Mouse (Mus musculus) Patski (cell line): ENCODE data around the gene Tmem104. TPM values are rescaled to one million over a fixed set of nuclear protein-coding genes. Genes with fewer than 3 reads are reported as not detected.

Experiments used
- ATAC-seq: fragments of 100-300 bp; one replicate; pipeline ENCODE4 v1.8.0; 2021
- CTCF ChIA-PET: fragments of 350-600 bp; sonication (Branson Sonifier 250); formaldehyde crosslinking; loops from one replicate; lab custom pipeline; 2022; ENCODE audit warnings: inconsistent platforms; lab: Charles Lee
- POLR2A ChIA-PET: fragments of 350-600 bp; sonication (Branson Sonifier 250); formaldehyde crosslinking; loops from one replicate; lab custom pipeline; 2022; ENCODE audit warnings: antibody characterized with exemption, inconsistent platforms; lab: Charles Lee
- DNase-seq: peaks from one replicate; pipeline ENCODE4 v3.0.0-alpha.2; 2011; ENCODE audit warnings: low read depth, low spot score
- H3K27me3 ChIP-seq: fragments of 371-371 bp; one replicate; pipeline ENCODE4 v1.5.1; 2021
- CTCF ChIP-seq: fragments of 100-300 bp; IDR thresholded peaks from one replicate; pipeline ENCODE4 v1.5.1; 2021
- in situ Hi-C: fragments of 300-500 bp; cut with MboI; formaldehyde crosslinking; loops from 3 replicates; pipeline ENCODE4 v1.11.1; 2018; ENCODE audit warnings: low pct_unique_long_range_greater_than_20kb, mixed read lengths
- polyA plus RNA-seq: library from polyadenylated mRNA; unstranded; gene quantifications from one replicate; pipeline ENCODE4 v1.2.3, GENCODE M21; 2021

Tmem104 gene
- polyA plus RNA-seq, 1 experiment from 2014 or later = 10.2 TPM

GRCm38 (mm10) chr11:115164976-115165374 lies 22.3 kb upstream of the Tmem104 start:
- ATAC-seq (peak; percentile 52), DNase-seq (no peak)
- ChIA-PET POLR2A (interaction anchor here (1.4 kb wide), 1 partner anchor 19 kb away, joined by 6 read pairs; no protein-coding TSS in a partner anchor), CTCF (interaction anchor here (1.7 to 6.3 kb wide), 2 partner anchors 14 to 19 kb away, joined by 4 to 74 read pairs; no protein-coding TSS in a partner anchor)
- no peaks in the 10 kb centered on the region for H3K27me3 ChIP-seq
- no peak for TF ChIP-seq CTCF
- in situ Hi-C loops = no loop called here

GRCm38 (mm10) chr11:115166776-115167175 lies 20.5 kb upstream of the Tmem104 start:
- in situ Hi-C loops = no loop called here
- POLR2A ChIA-PET = interaction anchor here (1.3 kb wide), 1 partner anchor 15 kb away, joined by 3 read pairs; no protein-coding TSS in a partner anchor
- TF ChIP-seq CTCF = no peak
- no peak for ATAC-seq
- DNase-seq = no peak
- no peaks in the 10 kb centered on the region for H3K27me3 ChIP-seq
- CTCF ChIA-PET = interaction anchor here (1.9 kb wide), 1 partner anchor 15 kb away, joined by 11 read pairs; no protein-coding TSS in a partner anchor

GRCm38 (mm10) chr11:115167631-115168249 lies 19.5 kb upstream of the Tmem104 start:
- in situ Hi-C loops = no loop called here
- H3K27me3 ChIP-seq = no peaks in the 10 kb centered on the region
- POLR2A ChIA-PET = interaction anchor here (1.3 kb wide), 1 partner anchor 14 kb away, joined by 3 read pairs; no protein-coding TSS in a partner anchor
- DNase-seq (no peak), ATAC-seq (no peak)
- CTCF ChIA-PET = interaction anchor here (1.9 kb wide), 1 partner anchor 14 kb away, joined by 11 read pairs; no protein-coding TSS in a partner anchor
- no peak for TF ChIP-seq CTCF

GRCm38 (mm10) chr11:115169430-115169829 lies 17.9 kb upstream of the Tmem104 start:
- TF ChIP-seq CTCF = no peak
- H3K27me3 ChIP-seq = no peaks in the 10 kb centered on the region
- in situ Hi-C loops = no loop called here
- ATAC-seq (no peak), DNase-seq (no peak)
- ChIA-PET CTCF (no interaction called here), POLR2A (no interaction called here)

- ChIA-PET CTCF (interaction anchor here (1.5 kb wide), 1 partner anchor 11 kb away, joined by 5 read pairs; no protein-coding TSS in a partner anchor), POLR2A (no interaction called here)
- no peak for DNase-seq
- in situ Hi-C loops = no loop called here
- H3K27me3 ChIP-seq = no peaks in the 10 kb centered on the region
- TF ChIP-seq CTCF = no peak
- ATAC-seq = no peak
Observed at GRCm38 (mm10) chr11:115171125-115171524, 16.2 kb upstream of the Tmem104 start.

GRCm38 (mm10) chr11:115172825-115173287 lies 14.4 kb upstream of the Tmem104 start:
- no peak for ATAC-seq
- no peak for DNase-seq
- no peaks in the 10 kb centered on the region for H3K27me3 ChIP-seq
- TF ChIP-seq CTCF = no peak
- CTCF ChIA-PET = interaction anchor here (0.6 to 1.5 kb wide), 3 partner anchors 9 to 14 kb away, joined by 3 to 4 read pairs (median 4); no protein-coding TSS in a partner anchor
- POLR2A ChIA-PET = interaction anchor here (1.1 kb wide), 1 partner anchor 10 kb away, joined by 3 read pairs; the partner anchor contains the start of gene Slc9a3r1
- in situ Hi-C loops = no loop called here

GRCm38 (mm10) chr11:115173549-115174339 lies 13.5 kb upstream of the Tmem104 start:
- ChIA-PET CTCF (interaction anchor here (0.7 kb wide), 2 partner anchors 9 to 10 kb away, joined by 3 read pairs; no protein-coding TSS in a partner anchor), POLR2A (interaction anchor here (0.6 kb wide), 1 partner anchor 302 kb away, joined by 6 read pairs; no protein-coding TSS in a partner anchor)
- DNase-seq = no peak
- no peaks in the 10 kb centered on the region for H3K27me3 ChIP-seq
- no peak for TF ChIP-seq CTCF
- in situ Hi-C loops = no loop called here
- peak; percentile 25 for ATAC-seq

- in situ Hi-C loops = no loop called here
- ATAC-seq (no peak), DNase-seq (no peak)
- POLR2A ChIA-PET = no interaction called here
- no peak for TF ChIP-seq CTCF
- CTCF ChIA-PET = interaction anchor here (1.3 kb wide), 1 partner anchor 16 kb away, joined by 6 read pairs; no protein-coding TSS in a partner anchor
- no peaks in the 10 kb centered on the region for H3K27me3 ChIP-seq
Observed at GRCm38 (mm10) chr11:115176399-115177190, 10.7 kb upstream of the Tmem104 start.

- ATAC-seq (no peak), DNase-seq (no peak)
- TF ChIP-seq CTCF = no peak
- no peaks in the 10 kb centered on the region for H3K27me3 ChIP-seq
- ChIA-PET CTCF (interaction anchor here (1.1 kb wide), 1 partner anchor 16 kb away, joined by 3 read pairs; no protein-coding TSS in a partner anchor), POLR2A (interaction anchor here (1.2 kb wide), 1 partner anchor 14 kb away, joined by 3 read pairs; no protein-coding TSS in a partner anchor)
- in situ Hi-C loops = no loop called here
Observed at GRCm38 (mm10) chr11:115177559-115178195, 9.6 kb upstream of the Tmem104 start.
